Mouse (Mus musculus): Measurements from ENCODE around the gene Map3k4. TPM values are rescaled to one million over a fixed set of nuclear protein-coding genes. Genes with fewer than 3 reads are reported as not detected.

The Map3k4 gene
- polyA plus RNA-seq, 1 experiment from 2014 or later: 62.3 TPM

DNA sequence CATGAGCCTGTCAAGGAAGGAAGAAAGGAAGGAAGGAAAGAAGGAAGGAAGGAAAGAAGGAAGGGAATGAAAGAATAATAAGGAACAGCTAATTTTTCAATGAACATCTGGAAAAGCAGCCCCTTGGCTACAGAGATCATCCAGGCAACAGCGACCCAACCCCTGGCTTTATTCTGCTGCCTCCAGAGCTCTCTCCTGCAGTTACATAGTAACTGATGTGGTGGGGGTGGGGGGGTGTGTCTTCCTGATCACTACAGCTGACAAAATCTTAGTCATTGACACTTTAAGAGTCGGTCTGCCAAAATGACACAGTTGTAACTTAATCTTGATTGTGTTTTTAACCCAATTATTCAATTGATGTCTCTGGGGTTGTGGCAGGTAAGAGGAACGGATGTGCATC is 132.3 kb downstream of the Map3k4 start:
- H3K4me1 ChIP-seq (replicated peaks; ENCODE audit: control insufficient read depth, insufficient read depth, low read length): no peaks in the 10 kb centered on the region
- H3K27me3 ChIP-seq (ENCODE audit: control insufficient read depth, insufficient read depth, low read length): no peaks in the 10 kb centered on the region
- WGBS: 89% methylated on average over 3 of the region's 3 CpGs
- H3K27ac ChIP-seq (ENCODE audit: low read depth, low read length): no peak overlapping the region
- no peak overlapping the region for H3K4me2 ChIP-seq (replicated peaks; ENCODE audit: low read depth, low read length)
- no peak overlapping the region for H3K4me3 ChIP-seq (ENCODE audit: low read depth, low read length)
- DNase-seq (ENCODE audit: low spot score) (no peak), ATAC-seq (ENCODE audit: low FRiP score) (no peak)
- no peaks in the 10 kb centered on the region for H3K36me3 ChIP-seq (ENCODE audit: control insufficient read depth, insufficient read depth, low read length)
- no peaks in the 10 kb centered on the region for H3K9me3 ChIP-seq (ENCODE audit: control insufficient read depth, low read length)
- H3K9ac ChIP-seq (ENCODE audit: low read depth, low read length): no peak overlapping the region

DNA sequence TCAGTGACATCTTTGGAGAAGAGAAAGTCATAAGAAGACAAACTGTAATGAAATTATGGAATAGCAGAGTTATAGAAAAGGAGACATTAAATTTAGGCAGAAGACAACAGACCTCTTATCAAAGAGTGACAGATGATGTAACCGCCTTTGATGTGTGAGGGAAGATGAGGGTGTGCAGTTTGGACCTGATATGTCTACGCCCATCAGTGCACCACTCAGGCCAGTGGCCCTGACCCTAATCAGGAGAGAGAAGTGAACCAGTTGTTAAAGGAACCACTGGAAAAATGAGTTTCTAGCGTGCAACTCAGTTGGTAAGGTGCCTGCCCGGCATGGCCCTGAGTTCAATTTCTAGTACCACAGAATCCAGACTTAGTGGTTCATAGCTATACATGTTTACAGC is 132.7 kb downstream of the Map3k4 start:
- Histone ChIP-seq H3K4me2 (replicated peaks; ENCODE audit: low read depth, low read length) (no peak overlapping the region), H3K4me1 (replicated peaks; ENCODE audit: control insufficient read depth, insufficient read depth, low read length) (no peaks in the 10 kb centered on the region), H3K4me3 (ENCODE audit: low read depth, low read length) (no peak overlapping the region), H3K9ac (ENCODE audit: low read depth, low read length) (no peak overlapping the region), H3K36me3 (ENCODE audit: control insufficient read depth, insufficient read depth, low read length) (no peaks in the 10 kb centered on the region), H3K27me3 (ENCODE audit: control insufficient read depth, insufficient read depth, low read length) (no peaks in the 10 kb centered on the region), H3K27ac (ENCODE audit: low read depth, low read length) (no peak overlapping the region), H3K9me3 (ENCODE audit: control insufficient read depth, low read length) (no peaks in the 10 kb centered on the region)
- 89% methylated on average over 4 of the region's 4 CpGs for WGBS
- ATAC-seq (ENCODE audit: low FRiP score) (no peak), DNase-seq (ENCODE audit: low spot score) (no peak)

DNA sequence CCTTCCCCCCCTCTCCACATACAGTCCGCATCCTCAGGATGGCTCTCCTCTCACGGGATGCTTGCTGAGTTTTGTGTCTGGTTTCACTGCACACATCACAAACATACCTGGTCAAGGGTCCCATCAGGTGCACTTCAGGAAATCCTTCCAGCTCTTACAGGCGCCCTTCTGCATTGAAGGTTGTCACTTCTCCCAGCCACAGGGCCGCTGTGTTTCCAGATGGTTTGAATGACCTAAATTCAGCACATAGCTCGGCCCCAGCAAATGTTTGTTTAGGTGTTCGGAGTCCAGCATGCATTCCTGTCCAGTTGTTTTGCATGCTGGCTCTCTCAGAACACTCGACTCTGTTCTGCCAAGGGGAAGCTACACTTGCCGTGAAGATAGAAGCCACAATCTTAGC is 134.3 kb downstream of the Map3k4 start:
- DNase-seq (ENCODE audit: low spot score) (no peak), ATAC-seq (ENCODE audit: low FRiP score) (no peak)
- Histone ChIP-seq H3K4me3 (ENCODE audit: low read depth, low read length) (no peak overlapping the region), H3K9ac (ENCODE audit: low read depth, low read length) (no peak overlapping the region), H3K27me3 (ENCODE audit: control insufficient read depth, insufficient read depth, low read length) (no peaks in the 10 kb centered on the region), H3K4me2 (replicated peaks; ENCODE audit: low read depth, low read length) (no peak overlapping the region), H3K9me3 (ENCODE audit: control insufficient read depth, low read length) (no peaks in the 10 kb centered on the region), H3K4me1 (replicated peaks; ENCODE audit: control insufficient read depth, insufficient read depth, low read length) (no peaks in the 10 kb centered on the region), H3K36me3 (ENCODE audit: control insufficient read depth, insufficient read depth, low read length) (no peaks in the 10 kb centered on the region), H3K27ac (ENCODE audit: low read depth, low read length) (no peak overlapping the region)
- 76% methylated on average over 8 of the region's 8 CpGs for WGBS

DNA sequence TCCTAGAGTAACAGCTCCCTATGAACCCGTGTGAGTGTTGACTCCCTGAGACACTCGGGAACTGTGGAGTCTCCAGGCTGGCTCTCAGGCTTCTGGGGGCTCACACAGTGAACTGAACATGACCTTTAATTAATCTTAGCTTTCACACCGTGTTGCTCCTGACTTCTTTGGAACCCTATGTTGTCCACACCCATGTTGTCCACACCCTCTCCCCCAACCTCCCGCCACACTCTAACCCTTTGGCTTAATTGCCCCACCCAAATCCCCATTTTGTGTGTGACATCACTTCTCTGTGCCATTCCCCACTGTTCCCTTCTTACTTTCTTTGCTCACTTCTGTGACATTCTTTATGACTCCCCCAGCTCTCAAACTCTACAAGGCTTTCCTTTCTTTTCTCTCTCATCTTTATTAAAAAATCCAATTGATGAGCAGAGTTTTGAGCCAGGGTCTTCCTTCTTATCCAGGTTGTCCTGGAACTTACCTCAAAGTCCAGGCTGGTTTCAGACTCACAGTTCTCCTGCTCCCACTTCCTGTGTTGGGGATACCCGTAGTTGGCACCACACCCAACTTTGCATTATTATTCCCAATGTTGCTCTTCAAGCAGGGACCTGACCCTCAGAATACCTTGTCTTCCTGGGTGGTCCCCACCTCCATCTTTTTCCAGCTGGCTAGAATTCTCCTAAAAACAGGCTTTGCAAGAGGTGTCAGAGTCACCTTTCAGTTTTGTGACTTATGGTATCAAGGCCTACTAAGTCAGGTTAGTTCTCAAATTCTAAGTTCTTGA is 135.7 kb downstream of the Map3k4 start:
- ATAC-seq (ENCODE audit: low FRiP score) (no peak), DNase-seq (ENCODE audit: low spot score) (no peak)
- WGBS: 76% methylated on average over 5 of the region's 5 CpGs
- H3K4me2 ChIP-seq (replicated peaks; ENCODE audit: low read depth, low read length): no peak overlapping the region
- H3K4me1 ChIP-seq (replicated peaks; ENCODE audit: control insufficient read depth, insufficient read depth, low read length): no peaks in the 10 kb centered on the region
- no peaks in the 10 kb centered on the region for H3K36me3 ChIP-seq (ENCODE audit: control insufficient read depth, insufficient read depth, low read length)
- H3K27me3 ChIP-seq (ENCODE audit: control insufficient read depth, insufficient read depth, low read length): no peaks in the 10 kb centered on the region
- H3K9ac ChIP-seq (ENCODE audit: low read depth, low read length): no peak overlapping the region
- H3K27ac ChIP-seq (ENCODE audit: low read depth, low read length): no peak overlapping the region
- no peaks in the 10 kb centered on the region for H3K9me3 ChIP-seq (ENCODE audit: control insufficient read depth, low read length)
- H3K4me3 ChIP-seq (ENCODE audit: low read depth, low read length): no peak overlapping the region

DNA sequence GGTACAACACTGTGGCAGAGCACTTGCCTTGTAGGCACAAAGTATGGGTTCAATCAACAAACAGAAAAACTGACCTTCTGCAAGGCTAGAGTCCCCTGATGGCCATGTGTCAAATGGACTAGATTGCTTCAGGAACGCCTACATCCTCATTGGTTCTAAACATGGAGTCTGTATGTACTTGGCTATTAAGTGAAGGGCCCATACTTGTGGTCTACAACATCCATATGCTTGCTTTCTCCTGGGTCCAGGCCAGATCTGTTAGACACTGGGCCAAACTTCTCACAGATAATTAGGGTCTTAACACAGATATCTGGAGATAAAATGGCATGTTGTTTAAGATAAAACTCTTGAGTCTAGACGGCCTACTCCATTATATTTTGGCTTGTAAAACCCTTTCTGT is 138.8 kb downstream of the Map3k4 start:
- no peak overlapping the region for H3K27ac ChIP-seq (ENCODE audit: low read depth, low read length)
- ATAC-seq (ENCODE audit: low FRiP score): no peak
- H3K9me3 ChIP-seq (ENCODE audit: control insufficient read depth, low read length): peaks cover 3% of the 10 kb centered on the region; the same call in 1 of the 2 replicates
- DNase-seq (ENCODE audit: low spot score): no peak
- no peak overlapping the region for H3K4me3 ChIP-seq (ENCODE audit: low read depth, low read length)
- no peak overlapping the region for H3K9ac ChIP-seq (ENCODE audit: low read depth, low read length)
- H3K4me1 ChIP-seq (replicated peaks; ENCODE audit: control insufficient read depth, insufficient read depth, low read length): no peaks in the 10 kb centered on the region
- 95% methylated on average over 2 of the region's 2 CpGs for WGBS
- no peaks in the 10 kb centered on the region for H3K36me3 ChIP-seq (ENCODE audit: control insufficient read depth, insufficient read depth, low read length)
- no peak overlapping the region for H3K4me2 ChIP-seq (replicated peaks; ENCODE audit: low read depth, low read length)
- no peaks in the 10 kb centered on the region for H3K27me3 ChIP-seq (ENCODE audit: control insufficient read depth, insufficient read depth, low read length)

DNA sequence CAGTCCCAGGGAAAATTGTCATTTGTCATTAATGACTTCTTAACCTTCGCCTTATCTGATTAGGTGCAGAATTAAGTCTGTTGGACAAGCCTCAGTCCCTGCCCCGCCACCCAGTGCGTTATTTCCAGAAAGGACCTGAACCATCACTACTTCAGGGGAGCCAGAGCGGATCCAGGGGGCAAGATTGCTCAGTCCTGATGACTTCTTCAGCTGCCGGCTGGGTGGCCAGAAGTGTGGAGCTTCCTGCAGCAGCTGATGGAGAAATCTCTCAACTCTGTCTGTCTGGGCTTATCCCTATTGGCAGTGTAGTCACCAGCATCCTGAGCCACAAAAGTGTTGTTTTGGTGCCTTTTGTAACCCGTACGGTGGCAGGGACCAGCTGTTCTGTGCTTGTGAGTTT is 139.3 kb downstream of the Map3k4 start:
- no peaks in the 10 kb centered on the region for H3K36me3 ChIP-seq (ENCODE audit: control insufficient read depth, insufficient read depth, low read length)
- DNase-seq (ENCODE audit: low spot score): no peak
- ATAC-seq (ENCODE audit: low FRiP score): no peak
- peaks cover 3% of the 10 kb centered on the region; the same call in 1 of the 2 replicates for H3K9me3 ChIP-seq (ENCODE audit: control insufficient read depth, low read length)
- no peaks in the 10 kb centered on the region for H3K4me1 ChIP-seq (replicated peaks; ENCODE audit: control insufficient read depth, insufficient read depth, low read length)
- no peak overlapping the region for H3K27ac ChIP-seq (ENCODE audit: low read depth, low read length)
- H3K9ac ChIP-seq (ENCODE audit: low read depth, low read length): no peak overlapping the region
- no peaks in the 10 kb centered on the region for H3K27me3 ChIP-seq (ENCODE audit: control insufficient read depth, insufficient read depth, low read length)
- H3K4me2 ChIP-seq (replicated peaks; ENCODE audit: low read depth, low read length): no peak overlapping the region
- H3K4me3 ChIP-seq (ENCODE audit: low read depth, low read length): no peak overlapping the region
- 87% methylated on average over 7 of the region's 7 CpGs for WGBS

Other genes with a start within 250 kb of the Map3k4 start
- 23.9 and 28.5 TPM in 2 replicates for gene Agpat4, start 200.1 kb downstream of the Map3k4 start, polyA plus RNA-seq (2014; fragmentation: Nextera tagmentation; extraction: Ambion mirVana)
- not detected in 2 replicates for gene Plg, start 59.8 kb upstream of the Map3k4 start, polyA plus RNA-seq (2014; fragmentation: Nextera tagmentation; extraction: Ambion mirVana)
- 0.17 and 0.35 TPM in 2 replicates for gene Slc22a3, start 188.9 kb upstream of the Map3k4 start, polyA plus RNA-seq (2014; fragmentation: Nextera tagmentation; extraction: Ambion mirVana)